Mouse (Mus musculus) embryonic fibroblast, embryonic 13.5 days (primary cell): ENCODE measurements at regions not wholly inside any gene's neighbourhood (a gene's known extent, or its start where the extent isn't known, plus 50 kb on each side); places are given as distances from the start of the nearest gene placed in this dataset.

Source experiments
- H3K27ac ChIP-seq: 2 replicates; pipeline ENCODE4 v1.5.1; 2012; ENCODE audit warnings: low read length, control low read depth, inconsistent platforms; ENCODE audit not compliant: insufficient read depth
- H3K4me1 ChIP-seq: 2 replicates; pipeline ENCODE4 v1.6.1; 2011; ENCODE audit warnings: low read length; ENCODE audit not compliant: control insufficient read depth, insufficient read depth
- H3K4me3 ChIP-seq: 2 replicates; pipeline ENCODE4 v1.5.1; 2011; ENCODE audit warnings: mild to moderate bottlenecking, control low read depth, low read length; ENCODE audit not compliant: insufficient read depth
- CTCF ChIP-seq: IDR thresholded peaks from 2 replicates; pipeline ENCODE4 v1.5.1; 2011; ENCODE audit warnings: mild to moderate bottlenecking, control low read depth, low read length, moderate library complexity, borderline replicate concordance; ENCODE audit not compliant: insufficient read depth
- POLR2A ChIP-seq: IDR thresholded peaks from 2 replicates; pipeline ENCODE4 v1.6.1; 2011; ENCODE audit warnings: low read depth, mild to moderate bottlenecking, control low read depth, low read length, moderate library complexity

DNA sequence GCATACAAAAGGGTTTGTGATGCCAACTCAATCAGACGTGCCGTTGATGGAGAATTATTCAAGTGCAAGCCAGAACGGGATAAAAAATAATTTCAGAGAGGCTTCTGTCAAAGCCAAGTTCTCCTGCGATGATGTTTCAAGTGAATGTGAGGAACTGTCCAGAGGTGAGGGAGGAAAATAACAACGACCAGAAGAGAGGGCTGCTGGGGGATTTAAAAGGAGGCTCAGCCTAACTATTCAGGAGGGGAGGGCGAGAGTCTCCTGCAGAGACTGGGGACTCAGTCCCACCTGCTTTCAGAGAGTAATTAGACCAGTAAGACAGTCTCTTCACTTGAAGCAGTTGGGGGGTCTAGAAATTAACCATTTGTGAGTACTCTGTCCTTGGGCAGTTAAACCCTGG, 127.7 kb upstream of the Noct start:
- H3K27ac ChIP-seq: no peak overlapping the region
- TF ChIP-seq POLR2A (no peak), CTCF (no peak)
- no peak overlapping the region for H3K4me3 ChIP-seq
- no peaks in the 10 kb centered on the region for H3K4me1 ChIP-seq

DNA sequence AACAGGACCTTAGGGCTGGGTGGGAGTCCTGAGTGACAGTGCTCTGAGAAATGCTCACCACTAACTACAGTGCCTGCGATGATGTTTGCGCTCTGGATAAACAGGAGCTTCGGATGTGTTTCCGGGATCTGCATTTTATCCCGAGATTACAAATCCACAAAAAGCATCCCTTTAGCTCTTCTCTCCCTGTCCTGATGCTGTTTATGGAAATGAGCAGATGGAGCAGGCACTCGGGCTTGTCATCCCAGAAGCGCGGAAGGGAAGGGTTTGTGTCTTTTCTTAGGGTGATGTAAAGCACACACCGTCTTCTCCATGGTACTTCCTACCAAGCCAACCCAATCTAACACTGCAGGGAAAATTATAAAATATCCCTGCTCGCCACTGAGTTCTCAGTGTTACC, 126.9 kb upstream of the Noct start:
- TF ChIP-seq CTCF: no peak
- H3K4me1 ChIP-seq: no peaks in the 10 kb centered on the region
- no peak overlapping the region for H3K27ac ChIP-seq
- H3K4me3 ChIP-seq: no peak overlapping the region

- H3K27ac ChIP-seq: no peak overlapping the region
- H3K4me3 ChIP-seq: no peak overlapping the region
- TF ChIP-seq POLR2A (no peak), CTCF (no peak)
- no peaks in the 10 kb centered on the region for H3K4me1 ChIP-seq
These were observed 124.3 kb upstream of the Noct start for GRCm38 (mm10) chr3:51099966-51100365.

- H3K27ac ChIP-seq: no peak overlapping the region
- H3K4me1 ChIP-seq: no peaks in the 10 kb centered on the region
- TF ChIP-seq POLR2A (no peak), CTCF (no peak)
- no peak overlapping the region for H3K4me3 ChIP-seq
These were observed 115.5 kb upstream of the Noct start for GRCm38 (mm10) chr3:51108639-51109202.

DNA sequence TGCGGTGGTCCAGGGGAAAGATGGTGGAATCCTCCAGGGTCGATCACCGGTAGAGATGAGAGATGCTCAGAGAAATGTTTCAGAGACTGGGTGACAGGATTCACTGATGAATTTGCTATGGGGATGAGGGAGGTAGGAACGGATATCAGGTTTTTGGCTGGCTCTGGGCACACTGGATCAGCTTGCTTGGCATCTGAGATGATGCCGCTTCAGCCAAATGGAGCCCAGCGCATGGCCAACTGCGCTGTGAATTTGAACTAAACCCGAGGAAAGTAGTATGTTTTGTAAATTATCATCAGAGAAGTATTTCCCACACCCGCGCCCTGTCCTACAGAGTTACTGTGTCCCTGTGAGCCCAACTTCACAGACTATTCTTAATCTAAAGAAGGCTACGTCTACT, 113.0 kb upstream of the Noct start:
- Histone ChIP-seq H3K4me3 (no peak overlapping the region), H3K4me1 (no peaks in the 10 kb centered on the region), H3K27ac (no peak overlapping the region)
- TF ChIP-seq CTCF (no peak), POLR2A (no peak)

GRCm38 (mm10) chr3:51112351-51112750, 111.9 kb upstream of the Noct start:
- Histone ChIP-seq H3K27ac (no peak overlapping the region), H3K4me1 (no peaks in the 10 kb centered on the region), H3K4me3 (no peak overlapping the region)
- no peak for TF ChIP-seq CTCF
- no peak for TF ChIP-seq POLR2A

DNA sequence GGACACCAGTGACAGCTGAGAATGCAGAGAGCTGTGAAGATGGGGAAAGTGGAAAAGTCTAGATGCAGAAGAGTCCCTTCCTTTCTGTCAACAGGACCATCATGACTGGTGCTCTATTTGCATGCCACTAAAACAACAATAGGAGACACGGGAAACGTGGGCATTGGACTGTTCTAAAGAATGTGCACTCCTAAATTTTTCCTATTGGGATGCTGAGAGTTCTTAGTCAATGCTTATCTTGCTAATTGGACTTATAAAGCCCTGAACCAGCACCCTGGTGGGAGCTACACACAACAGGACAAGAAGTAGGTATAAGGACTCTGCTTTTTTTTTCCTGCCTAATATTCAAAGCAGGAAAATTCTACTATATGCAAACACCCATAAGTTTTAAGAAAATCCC, 108.3 kb upstream of the Noct start:
- no peaks in the 10 kb centered on the region for H3K4me1 ChIP-seq
- H3K4me3 ChIP-seq: no peak overlapping the region
- TF ChIP-seq CTCF: no peak
- no peak for TF ChIP-seq POLR2A
- H3K27ac ChIP-seq: no peak overlapping the region

GRCm38 (mm10) chr3:51118706-51119105, 105.5 kb upstream of the Noct start:
- Histone ChIP-seq H3K4me3 (no peak overlapping the region), H3K4me1 (peaks cover 2% of the 10 kb centered on the region; the same call in 1 of the 2 replicates), H3K27ac (no peak overlapping the region)
- TF ChIP-seq POLR2A (no peak), CTCF (no peak)

DNA sequence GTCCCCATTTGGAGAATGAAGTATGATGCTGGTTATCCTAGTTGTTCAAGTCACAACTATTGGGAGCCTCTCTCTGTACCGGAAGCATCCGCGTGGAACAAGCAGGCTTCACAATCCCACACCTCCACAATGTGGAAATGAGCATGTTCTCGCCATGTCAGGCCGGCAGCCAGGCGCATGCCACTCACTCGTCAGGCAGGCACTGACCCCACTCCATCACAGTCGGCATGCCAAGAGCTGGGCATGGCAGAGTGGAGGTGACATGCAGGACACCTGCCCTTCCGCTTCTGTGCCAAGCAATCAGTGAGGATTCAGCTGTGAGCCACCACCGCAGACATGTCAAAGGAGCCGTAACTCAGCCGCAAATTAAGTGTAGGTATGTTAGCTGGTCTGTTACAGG, 103.7 kb upstream of the Noct start:
- H3K4me1 ChIP-seq: peaks cover 2% of the 10 kb centered on the region; the same call in 1 of the 2 replicates
- TF ChIP-seq CTCF: no peak
- TF ChIP-seq POLR2A: no peak
- H3K27ac ChIP-seq: no peak overlapping the region
- H3K4me3 ChIP-seq: no peak overlapping the region

DNA sequence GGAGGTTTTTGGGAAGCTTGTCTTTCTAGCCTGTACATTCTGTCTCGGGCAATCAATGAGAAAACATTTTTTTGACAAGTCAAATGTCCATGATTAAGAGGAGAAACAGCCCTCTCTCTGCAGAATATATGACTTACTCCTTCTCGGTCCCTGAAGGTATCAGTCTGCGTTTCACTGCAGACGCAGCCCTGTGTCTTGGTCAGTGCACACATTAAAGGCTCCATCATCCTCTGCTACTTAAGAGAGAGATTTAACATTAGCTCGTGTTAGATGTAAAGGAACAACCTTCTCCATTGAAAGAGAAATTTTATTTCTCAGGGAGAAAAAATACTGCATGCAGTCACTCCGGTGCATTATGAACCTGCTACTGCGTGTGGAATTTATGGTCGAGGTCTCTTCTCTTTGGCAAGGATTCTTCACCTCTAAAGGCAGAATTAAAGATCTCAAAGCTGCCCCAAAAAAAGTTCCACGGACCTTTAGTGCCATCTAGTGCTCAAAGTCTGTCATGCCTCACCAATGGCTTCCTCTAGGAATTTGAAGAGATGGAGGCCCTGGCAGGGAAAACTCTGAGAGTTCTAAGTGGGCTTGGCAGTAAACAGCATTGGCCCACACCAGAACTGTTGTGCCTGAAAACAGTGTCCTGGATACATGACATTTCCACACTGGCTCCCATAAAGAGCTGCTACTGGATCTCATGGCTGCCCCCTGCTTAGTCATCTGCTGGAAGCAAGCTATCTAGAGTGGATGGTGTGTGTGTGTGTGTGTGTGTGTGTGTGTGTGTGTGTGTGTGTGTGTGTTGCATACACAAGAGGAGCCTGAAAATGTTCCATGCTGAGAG, 102.3 kb upstream of the Noct start:
- Histone ChIP-seq H3K4me1 (peaks cover 2% of the 10 kb centered on the region; the same call in 1 of the 2 replicates), H3K27ac (no peak overlapping the region), H3K4me3 (no peak overlapping the region)
- TF ChIP-seq POLR2A (no peak), CTCF (no peak)
